Mouse (Mus musculus): ENCODE data around the gene Hnrnpc. TPM values are rescaled to one million over a fixed set of nuclear protein-coding genes. Genes with fewer than 3 reads are reported as not detected.
"Not testable (repeated sequence)": the region's sequence is repeated elsewhere in the genome, so short reads cannot be mapped to it uniquely, and the experiment has no call there.

Gene Hnrnpc
- polyA plus RNA-seq, 1 experiment from 2014 or later, result 359 TPM

GRCm38 (mm10) chr14:52105308-52105707 is 1.5 kb upstream of the Hnrnpc start:
- no peaks in the 10 kb centered on the region for H3K27me3 ChIP-seq
- ATAC-seq (no peak), DNase-seq (ENCODE audit: low read depth, low spot score) (no peak)
- in situ Hi-C loops (cut with MboI; ENCODE audit: low pct_unique_long_range_greater_than_20kb), result no loop called here
- ChIA-PET CTCF (interaction anchor here (1.3 to 2.0 kb wide), 2 partner anchors 20 to 122 kb away, joined by 3 to 6 read pairs; no protein-coding TSS in a partner anchor), POLR2A (interaction anchor here (1.0 kb wide), 1 partner anchor 83 kb away, joined by 3 read pairs; no protein-coding TSS in a partner anchor)
- no peak for TF ChIP-seq CTCF (IDR thresholded peaks at IDR 0.05)

DNA sequence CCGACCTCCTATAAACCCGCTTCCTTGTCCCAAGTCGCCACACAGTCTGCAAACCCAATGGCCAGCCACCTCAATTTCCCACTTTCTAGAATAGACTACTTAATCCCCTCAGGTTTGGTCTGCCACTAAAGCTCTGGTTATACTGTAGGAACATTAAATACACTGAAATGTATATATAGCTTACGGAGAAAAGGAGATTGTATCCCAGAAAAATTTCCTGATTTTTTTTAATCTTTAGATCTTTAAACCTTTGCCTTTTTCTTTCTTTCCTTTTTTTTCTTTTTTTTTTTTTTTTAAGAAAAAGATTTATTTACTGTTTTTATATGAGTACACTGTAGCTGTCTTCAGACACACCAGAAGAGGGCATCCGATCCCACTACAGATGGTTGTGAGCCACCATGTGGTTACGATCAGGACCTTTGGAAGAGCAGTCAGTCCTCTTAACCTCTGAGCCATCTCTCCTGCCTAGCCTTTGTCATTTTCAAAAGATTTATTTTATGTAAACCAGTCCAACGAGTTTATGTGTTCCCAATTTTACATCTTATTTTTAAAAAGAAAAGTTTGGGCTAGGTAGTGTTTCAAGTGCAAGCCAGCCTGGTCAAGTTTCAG is 953 bp upstream of the Hnrnpc start:
- no peaks in the 10 kb centered on the region for H3K27me3 ChIP-seq
- peak; percentile 3 for ATAC-seq
- ChIA-PET POLR2A (interaction anchor here (1.0 kb wide), 1 partner anchor 82 kb away, joined by 3 read pairs; no protein-coding TSS in a partner anchor), CTCF (interaction anchor here (1.3 to 2.0 kb wide), 5 partner anchors 12 to 122 kb away, joined by 3 to 6 read pairs (median 4); no protein-coding TSS in a partner anchor)
- peak; percentile 47 for TF ChIP-seq CTCF (IDR thresholded peaks at IDR 0.05)
- in situ Hi-C loops (cut with MboI; ENCODE audit: low pct_unique_long_range_greater_than_20kb), result no loop called here
- DNase-seq (ENCODE audit: low read depth, low spot score), result no peak

- no peak for TF ChIP-seq CTCF (IDR thresholded peaks at IDR 0.05)
- ATAC-seq, result peak; percentile 7
- no peak for DNase-seq (ENCODE audit: low read depth, low spot score)
- in situ Hi-C loops (cut with MboI; ENCODE audit: low pct_unique_long_range_greater_than_20kb), result no loop called here
- ChIA-PET CTCF (interaction anchor here (1.3 to 2.0 kb wide), 3 partner anchors 13 to 21 kb away, joined by 3 to 6 read pairs (median 4); no protein-coding TSS in a partner anchor), POLR2A (interaction anchor here (1.3 kb wide), 1 partner anchor 84 kb away, joined by 3 read pairs; no protein-coding TSS in a partner anchor)
- no peaks in the 10 kb centered on the region for H3K27me3 ChIP-seq
These were observed 363 bp downstream of the Hnrnpc start for GRCm38 (mm10) chr14:52103474-52103855.

GRCm38 (mm10) chr14:52101285-52102157 is 2.3 kb downstream of the Hnrnpc start:
- POLR2A ChIA-PET, result interaction anchor here (0.7 kb wide), 1 partner anchor 215 kb away, joined by 3 read pairs; no protein-coding TSS in a partner anchor
- CTCF ChIA-PET, result no interaction called here
- ATAC-seq (no peak), DNase-seq (ENCODE audit: low read depth, low spot score) (no peak)
- in situ Hi-C loops (cut with MboI; ENCODE audit: low pct_unique_long_range_greater_than_20kb), result no loop called here
- no peaks in the 10 kb centered on the region for H3K27me3 ChIP-seq
- TF ChIP-seq CTCF (IDR thresholded peaks at IDR 0.05), result peak; percentile 36

DNA sequence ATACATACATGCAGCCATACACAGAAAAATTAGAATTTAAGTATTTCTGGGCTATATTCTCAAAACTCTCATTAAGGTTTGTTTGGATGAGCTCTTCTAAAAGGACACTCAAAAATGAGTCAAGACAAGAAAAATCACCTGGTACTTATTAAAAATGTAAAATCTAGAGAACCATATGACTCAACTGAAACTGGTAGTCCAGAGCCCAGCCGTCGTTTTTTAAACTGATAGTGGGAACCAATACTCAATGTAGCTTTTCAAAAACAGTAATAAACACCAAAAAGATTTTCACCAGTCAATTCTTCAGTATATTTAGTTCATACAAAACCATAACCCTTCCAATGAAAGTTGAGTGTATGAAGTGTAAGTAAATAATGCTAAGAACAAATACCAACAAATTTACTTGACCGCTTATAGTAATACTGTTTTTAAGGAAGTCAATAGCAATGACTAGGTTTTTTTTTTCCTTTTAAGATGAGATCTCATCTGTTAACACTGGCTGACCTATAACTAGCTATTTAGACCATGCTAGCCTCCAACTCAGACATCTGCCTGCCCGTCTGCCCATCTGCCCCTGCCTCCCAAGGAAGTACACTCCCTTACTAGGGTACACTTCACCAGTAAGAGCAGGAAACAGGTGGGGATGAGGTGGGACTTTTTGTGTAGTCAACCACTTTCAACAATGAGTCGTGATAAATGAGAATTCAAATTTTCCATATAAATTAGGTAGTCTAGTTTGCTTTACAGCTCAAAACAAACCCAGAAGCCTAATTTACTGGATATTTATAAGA is 3.5 kb downstream of the Hnrnpc start:
- H3K27me3 ChIP-seq, result no peaks in the 10 kb centered on the region
- DNase-seq (ENCODE audit: low read depth, low spot score), result no peak
- POLR2A ChIA-PET, result interaction anchor here (0.6 to 0.9 kb wide), 3 partner anchors 10 to 182 kb away, joined by 3 to 4 read pairs (median 4); no protein-coding TSS in a partner anchor
- no peak for TF ChIP-seq CTCF (IDR thresholded peaks at IDR 0.05)
- CTCF ChIA-PET, result no interaction called here
- in situ Hi-C loops (cut with MboI; ENCODE audit: low pct_unique_long_range_greater_than_20kb), result no loop called here
- no peak for ATAC-seq

DNA sequence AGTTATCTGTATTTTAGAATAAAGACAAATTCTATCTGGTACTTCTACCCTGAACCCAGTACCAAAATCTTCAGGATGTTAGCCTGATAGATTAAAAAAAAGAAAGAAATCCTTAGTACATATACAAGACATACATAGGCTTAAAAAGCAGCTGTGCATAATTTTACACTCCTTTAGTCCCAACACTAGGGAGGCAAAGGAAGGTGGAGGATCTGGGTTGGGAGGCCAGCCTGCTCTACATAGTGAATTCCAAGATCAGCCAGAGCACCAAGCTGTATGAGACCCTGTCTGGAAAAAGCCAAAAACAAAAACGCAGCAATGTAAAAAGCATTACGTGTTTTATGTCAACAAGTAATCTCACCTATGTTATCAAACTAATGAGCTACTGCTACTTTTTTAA is 4.3 kb downstream of the Hnrnpc start:
- ATAC-seq (no peak), DNase-seq (ENCODE audit: low read depth, low spot score) (no peak)
- H3K27me3 ChIP-seq, result no peaks in the 10 kb centered on the region
- CTCF ChIA-PET, result no interaction called here
- TF ChIP-seq CTCF (IDR thresholded peaks at IDR 0.05), result no peak
- POLR2A ChIA-PET, result interaction anchor here (0.5 to 0.9 kb wide), 3 partner anchors 9 to 87 kb away, joined by 3 to 4 read pairs (median 3); no protein-coding TSS in a partner anchor
- in situ Hi-C loops (cut with MboI; ENCODE audit: low pct_unique_long_range_greater_than_20kb), result no loop called here

DNA sequence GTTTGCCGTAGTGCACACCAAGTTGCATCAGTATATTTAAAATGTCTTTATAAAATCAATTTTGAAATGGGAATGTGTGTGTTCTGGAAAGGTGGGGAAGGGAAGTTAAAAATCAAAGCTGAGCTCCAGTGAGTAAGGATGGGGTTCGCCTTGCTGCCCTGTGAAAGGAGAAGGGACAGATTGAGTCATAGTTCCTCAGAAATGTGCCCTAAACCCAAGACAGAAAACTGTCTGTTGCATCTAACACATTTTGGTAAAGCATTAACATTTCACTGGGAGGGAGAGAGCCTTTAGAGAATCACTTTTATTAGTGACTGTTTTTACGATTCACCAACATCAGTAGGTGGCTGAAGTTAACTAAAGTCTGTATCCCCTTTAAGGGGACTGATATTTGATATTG is 5.4 kb downstream of the Hnrnpc start:
- CTCF ChIA-PET; POLR2A ChIA-PET; ATAC-seq; H3K27me3 ChIP-seq; in situ Hi-C loops (cut with MboI; ENCODE audit: low pct_unique_long_range_greater_than_20kb); DNase-seq (ENCODE audit: low read depth, low spot score): not testable (repeated sequence)

- in situ Hi-C loops (cut with MboI; ENCODE audit: low pct_unique_long_range_greater_than_20kb); POLR2A ChIA-PET; ATAC-seq; H3K27me3 ChIP-seq; DNase-seq (ENCODE audit: low read depth, low spot score); CTCF ChIA-PET: not testable (repeated sequence)
These were observed 6.6 kb downstream of the Hnrnpc start for GRCm38 (mm10) chr14:52097191-52097590.

- no peaks in the 10 kb centered on the region for H3K27me3 ChIP-seq
- ATAC-seq, result no peak
- DNase-seq (ENCODE audit: low read depth, low spot score), result no peak
- no peak for TF ChIP-seq CTCF (IDR thresholded peaks at IDR 0.05)
- in situ Hi-C loops (cut with MboI; ENCODE audit: low pct_unique_long_range_greater_than_20kb), result no loop called here
- ChIA-PET POLR2A (no interaction called here), CTCF (interaction anchor here (1.4 kb wide), 1 partner anchor 8 kb away, joined by 3 read pairs; no protein-coding TSS in a partner anchor)
These were observed 9.3 kb downstream of the Hnrnpc start for GRCm38 (mm10) chr14:52094533-52094932.

GRCm38 (mm10) chr14:52083083-52083482 is 20.7 kb downstream of the Hnrnpc start:
- POLR2A ChIA-PET, result interaction anchor here (1.0 kb wide), 1 partner anchor 10 kb away, joined by 3 read pairs; no protein-coding TSS in a partner anchor
- DNase-seq (ENCODE audit: low read depth, low spot score), result no peak
- TF ChIP-seq CTCF (IDR thresholded peaks at IDR 0.05), result no peak
- in situ Hi-C loops (cut with MboI; ENCODE audit: low pct_unique_long_range_greater_than_20kb), result no loop called here
- CTCF ChIA-PET, result no interaction called here
- H3K27me3 ChIP-seq, result no peaks in the 10 kb centered on the region
- no peak for ATAC-seq
